Mouse (Mus musculus) liver, embryonic 14.5 days (tissue): ENCODE measurements around the gene Cyp2s1. TPM values are rescaled to one million over a fixed set of nuclear protein-coding genes. Genes with fewer than 3 reads are reported as not detected.

Experiments
- ATAC-seq: fragments of 200-750 bp; cut with Nextera tagmentation; 2 replicates; pipeline ENCODE4 v1.8.0; 2017; ENCODE audit warnings: moderate number of reproducible peaks, mild to moderate bottlenecking, moderate library complexity; ENCODE audit not compliant: insufficient read depth
- DNase-seq, 3 experiments: peaks; one replicate each; pipeline ENCODE4 v3.0.0-alpha.2; 2012 to 2013; ENCODE audit warnings: low read depth in 3 of 3, low spot score in 3 of 3
- H3K27ac ChIP-seq: fragments of 300-500 bp; sonication (generic); 2 replicates; pipeline ENCODE4 v1.5.1; 2014; ENCODE audit warnings: moderate library complexity, mild to moderate bottlenecking, control low read depth, inconsistent platforms
- H3K27me3 ChIP-seq: fragments of 300-500 bp; sonication (generic); 2 replicates; pipeline ENCODE4 v1.6.1; 2014; ENCODE audit warnings: mild to moderate bottlenecking, low read length, moderate library complexity; ENCODE audit not compliant: control insufficient read depth, insufficient read depth
- H3K36me3 ChIP-seq: fragments of 300-500 bp; sonication (generic); replicated peaks from 2 replicates; pipeline ENCODE4 v1.6.1; 2014; ENCODE audit warnings: low read depth; ENCODE audit not compliant: control insufficient read depth, insufficient read depth
- H3K4me1 ChIP-seq, 2 experiments: fragments of 200-500 bp in 1 of 2; fragments of 300-500 bp in 1 of 2; sonication (generic) in 1 of 2; replicated peaks; 2 replicates each; pipeline ENCODE4 v1.6.1; 2012 to 2014; ENCODE audit warnings: antibody characterized with exemption in 1 of 2, inconsistent platforms in 1 of 2, low read length in 1 of 2; ENCODE audit not compliant: control insufficient read depth in 2 of 2, insufficient read depth in 2 of 2
- H3K4me2 ChIP-seq: fragments of 300-500 bp; sonication (generic); 2 replicates; pipeline ENCODE4 v1.6.1; 2014; ENCODE audit warnings: low read depth, mild to moderate bottlenecking, control low read depth, moderate library complexity
- H3K4me3 ChIP-seq, 2 experiments: fragments of 200-500 bp in 1 of 2; fragments of 300-500 bp in 1 of 2; sonication (generic) in 1 of 2; 2 replicates each; pipeline ENCODE4 v1.5.1; 2012 to 2014; ENCODE audit warnings: low read depth in 2 of 2, low read length in 2 of 2, mild to moderate bottlenecking in 2 of 2, control low read depth in 1 of 2, inconsistent platforms in 1 of 2, moderate library complexity in 1 of 2; ENCODE audit not compliant: insufficient read depth in 1 of 2
- H3K9ac ChIP-seq: fragments of 300-500 bp; sonication (generic); replicated peaks from 2 replicates; pipeline ENCODE4 v1.6.1; 2014; ENCODE audit warnings: mild to moderate bottlenecking, control low read depth, moderate library complexity
- H3K9me3 ChIP-seq: fragments of 300-500 bp; sonication (generic); 2 replicates; pipeline ENCODE4 v1.6.1; 2016; ENCODE audit warnings: low read length, mixed read lengths; ENCODE audit not compliant: control insufficient read depth
- CTCF ChIP-seq: IDR thresholded peaks from 2 replicates; pipeline ENCODE4 v1.5.1; 2016; ENCODE audit warnings: antibody characterized with exemption, low read depth, control low read depth
- EP300 ChIP-seq: IDR thresholded peaks from 2 replicates; pipeline ENCODE4 v1.6.1; 2016; ENCODE audit warnings: antibody characterized with exemption, low read depth
- WGBS: fragments of 180-500 bp; shearing (Covaris S2); extraction: QIAGEN DNeasy Blood & Tissue Kit; methylation state at CpG from one replicate; pipeline ENCODE4 v1.1.7; 2014; ENCODE audit not compliant: insufficient replicate concordance; 5-methylcytosine and 5-hydroxymethylcytosine counted together
- polyA plus RNA-seq, 2 experiments: library from polyadenylated mRNA; depleted of rRNA in 1 of 2; stranded (reverse) in 1 of 2; unstranded in 1 of 2; fragments of >200 nt; fragmentation: Nextera tagmentation in 1 of 2; extraction: Ambion mirVana in 1 of 2; gene quantifications; 2 replicates each; pipeline versions ENCODE4 v1.2.1 to v1.2.3; 2012 to 2014

The Cyp2s1 gene
- polyA plus RNA-seq, 2 experiments = 0.22 to 0.52 TPM

DNA sequence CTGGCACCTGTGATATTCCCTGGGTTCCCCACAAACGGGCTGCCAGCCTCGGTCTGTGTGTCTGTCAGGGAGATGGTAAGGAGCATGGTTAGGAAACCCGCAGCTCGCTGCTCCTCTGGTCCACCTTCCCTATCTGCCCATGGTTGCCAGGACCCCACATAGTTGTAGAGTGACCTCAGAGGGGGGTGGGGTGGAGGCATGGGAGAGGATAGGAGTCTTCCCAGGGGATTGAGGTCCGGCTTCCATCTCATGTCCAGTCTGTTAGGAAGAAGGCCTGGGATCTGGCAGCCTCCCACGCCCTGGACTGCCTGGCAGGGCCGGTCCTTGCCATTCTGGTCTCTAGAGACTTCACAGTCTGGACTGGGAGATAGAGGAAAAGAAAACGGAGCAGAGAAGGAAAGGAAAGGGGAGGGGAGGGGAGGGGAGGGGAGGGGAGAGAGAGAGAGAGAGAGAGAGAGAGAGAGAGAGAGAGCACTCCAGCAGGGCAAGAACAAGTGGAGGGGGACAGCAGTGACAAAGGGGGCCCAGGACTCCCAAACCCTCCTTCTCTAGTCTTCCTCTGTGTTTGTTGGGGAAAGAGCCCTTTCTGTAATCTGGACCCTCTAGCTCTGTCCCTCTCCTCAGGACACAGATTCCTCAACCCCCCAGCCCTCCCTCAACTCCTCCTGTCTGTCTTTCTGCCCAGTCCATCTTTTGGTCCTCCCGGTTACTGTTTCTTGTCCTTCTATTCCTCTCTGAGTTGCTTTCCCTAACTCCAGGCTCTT, 29.1 kb downstream of the Cyp2s1 start:
- no peaks in the 10 kb centered on the region for H3K9me3 ChIP-seq
- H3K9ac ChIP-seq = no peak overlapping the region
- TF ChIP-seq CTCF (no peak), EP300 (no peak)
- H3K4me3 ChIP-seq = peak overlapping the region; percentile 34 to 36; a peak in 3 of 4 replicates
- no peak overlapping the region for H3K4me2 ChIP-seq
- WGBS = 25% methylated on average over 9 of the region's 9 CpGs
- H3K36me3 ChIP-seq = no peaks in the 10 kb centered on the region
- ATAC-seq (no peak), DNase-seq (no peak)
- H3K4me1 ChIP-seq = peaks cover 0 to 9% of the 10 kb centered on the region in 2 experiments; a peak in 1 of 4 replicates
- H3K27me3 ChIP-seq = no peaks in the 10 kb centered on the region; the same call in 1 of the 2 replicates
- no peak overlapping the region for H3K27ac ChIP-seq

DNA sequence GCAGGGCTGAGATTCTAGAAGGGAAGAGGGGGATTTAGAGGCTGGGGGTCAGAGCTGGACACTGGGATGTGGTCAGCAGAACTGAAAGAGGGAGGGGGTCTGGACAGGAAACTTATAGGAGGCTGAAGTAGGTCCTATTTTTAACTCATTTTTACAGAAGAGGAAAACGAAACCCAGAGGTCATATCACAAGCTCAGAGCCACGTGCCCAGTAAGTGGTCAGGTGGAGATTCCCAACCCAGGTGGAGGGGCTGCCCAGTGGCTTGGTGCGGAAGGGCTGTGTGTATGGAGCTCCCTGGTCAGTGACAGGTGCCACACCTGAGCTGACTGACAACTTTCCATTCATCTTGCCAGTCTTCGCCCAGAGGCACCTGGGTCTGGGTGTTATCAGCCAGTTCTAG, 29.7 kb downstream of the Cyp2s1 start:
- DNase-seq (no peak), ATAC-seq (no peak)
- Histone ChIP-seq H3K36me3 (no peaks in the 10 kb centered on the region), H3K27ac (no peak overlapping the region), H3K9me3 (no peaks in the 10 kb centered on the region), H3K9ac (no peak overlapping the region), H3K27me3 (no peaks in the 10 kb centered on the region; the same call in 1 of the 2 replicates), H3K4me2 (no peak overlapping the region), H3K4me3 (no peak overlapping the region), H3K4me1 (peaks cover 0 to 14% of the 10 kb centered on the region in 2 experiments; a peak in 2 of 4 replicates)
- 39% methylated on average over 4 of the region's 4 CpGs for WGBS
- TF ChIP-seq EP300 (no peak), CTCF (no peak)

DNA sequence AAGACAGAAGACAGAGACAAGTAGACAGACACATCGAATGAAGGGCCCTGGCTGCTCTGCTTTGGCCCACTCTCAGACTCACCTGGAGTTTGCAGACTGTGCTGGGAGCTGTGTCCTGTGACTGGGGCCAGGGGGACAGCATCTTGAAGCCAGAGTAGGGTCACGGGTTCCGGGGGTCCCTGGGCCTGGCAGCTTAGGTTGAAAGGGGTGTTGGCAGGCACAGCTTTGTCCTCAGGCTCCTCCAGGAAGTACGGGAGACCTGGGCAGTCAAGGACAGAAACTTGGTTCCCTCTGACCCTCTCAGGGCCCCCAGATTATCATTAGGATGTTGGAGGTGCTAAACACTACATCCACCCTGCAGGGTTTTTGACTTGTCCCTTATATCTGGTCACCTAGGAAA, 31.0 kb downstream of the Cyp2s1 start:
- H3K36me3 ChIP-seq = no peaks in the 10 kb centered on the region
- ATAC-seq (no peak), DNase-seq (no peak)
- no peak overlapping the region for H3K4me2 ChIP-seq
- peaks cover 0 to 23% of the 10 kb centered on the region in 2 experiments; a peak in 2 of 4 replicates for H3K4me1 ChIP-seq
- 65% methylated on average over 4 of the region's 4 CpGs for WGBS
- H3K27me3 ChIP-seq = no peaks in the 10 kb centered on the region; the same call in 1 of the 2 replicates
- no peaks in the 10 kb centered on the region for H3K9me3 ChIP-seq
- H3K27ac ChIP-seq = no peak overlapping the region
- H3K9ac ChIP-seq = no peak overlapping the region
- TF ChIP-seq CTCF (no peak), EP300 (no peak)
- no peak overlapping the region for H3K4me3 ChIP-seq

DNA sequence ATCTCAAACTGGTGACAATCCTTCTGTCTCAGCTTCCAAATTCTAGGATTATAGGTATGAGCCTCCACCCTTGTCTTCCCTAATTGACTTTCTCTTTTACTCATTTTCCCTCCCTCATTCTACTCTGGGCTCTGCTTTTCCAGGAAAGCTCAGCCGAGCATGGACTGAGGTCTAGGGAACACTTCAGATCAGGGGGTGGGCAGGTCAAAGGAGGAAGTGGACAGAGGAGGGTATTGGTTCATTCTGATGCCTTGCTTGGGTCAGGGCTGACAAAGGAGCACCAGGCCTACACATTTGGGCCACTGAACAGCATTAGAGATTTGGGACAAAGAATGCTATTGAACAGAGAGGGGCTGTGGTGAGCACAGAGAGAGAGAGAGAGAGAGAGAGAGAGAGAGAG, 31.9 kb downstream of the Cyp2s1 start:
- no peak overlapping the region for H3K4me2 ChIP-seq
- H3K4me3 ChIP-seq = no peak overlapping the region
- DNase-seq (no peak), ATAC-seq (no peak)
- H3K4me1 ChIP-seq = peaks cover 0 to 22% of the 10 kb centered on the region in 2 experiments; a peak in 2 of 4 replicates
- H3K9ac ChIP-seq = no peak overlapping the region
- no peak for TF ChIP-seq EP300
- TF ChIP-seq CTCF = no peak
- WGBS = 32% methylated on average over 1 of the region's 1 CpGs
- H3K27ac ChIP-seq = no peak overlapping the region
- H3K9me3 ChIP-seq = no peaks in the 10 kb centered on the region
- H3K27me3 ChIP-seq = no peaks in the 10 kb centered on the region; the same call in 1 of the 2 replicates
- H3K36me3 ChIP-seq = no peaks in the 10 kb centered on the region

DNA sequence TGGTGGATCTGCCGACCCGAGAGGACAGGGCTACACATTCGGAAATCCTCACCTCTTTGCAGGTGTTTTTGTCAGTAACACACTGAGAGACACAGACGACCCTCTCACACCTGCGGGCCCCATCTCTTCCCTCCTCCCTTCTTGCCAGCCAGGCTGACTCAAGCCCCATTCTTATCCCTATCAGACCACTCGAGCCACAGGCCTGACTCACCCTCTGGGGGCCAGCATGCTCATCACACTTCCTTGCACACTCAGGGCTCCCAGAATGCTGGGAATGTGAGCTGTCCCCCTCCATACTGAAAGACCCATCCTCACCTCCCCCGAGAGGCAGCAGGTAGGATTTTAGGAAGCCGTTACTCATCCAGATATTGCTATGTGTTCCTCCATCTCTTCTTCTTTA, 33.0 kb downstream of the Cyp2s1 start:
- Histone ChIP-seq H3K4me2 (no peak overlapping the region), H3K4me1 (peaks cover 0 to 22% of the 10 kb centered on the region in 2 experiments; a peak in 2 of 4 replicates), H3K4me3 (no peak overlapping the region), H3K27ac (no peak overlapping the region), H3K9me3 (no peaks in the 10 kb centered on the region), H3K36me3 (no peaks in the 10 kb centered on the region), H3K9ac (no peak overlapping the region), H3K27me3 (no peaks in the 10 kb centered on the region; the same call in 1 of the 2 replicates)
- DNase-seq = no peak
- ATAC-seq = no peak
- no peak for TF ChIP-seq CTCF
- no peak for TF ChIP-seq EP300
- 51% methylated on average over 8 of the region's 8 CpGs for WGBS
